Mouse (Mus musculus): ENCODE measurements at regions not wholly inside any gene's neighbourhood (a gene's known extent, or its start where the extent isn't known, plus 50 kb on each side); places are given as distances from the start of the nearest gene placed in this dataset.

- H3K4me1 ChIP-seq (ENCODE audit: control insufficient read depth, insufficient read depth, low read length) = peaks cover 8% of the 10 kb centered on the region
- no peak for ATAC-seq (ENCODE audit: low FRiP score, low TSS enrichment)
- no peaks in the 10 kb centered on the region for H3K27me3 ChIP-seq (ENCODE audit: control insufficient read depth, insufficient read depth, low read length)
- H3K36me3 ChIP-seq (ENCODE audit: control insufficient read depth, insufficient read depth, low read length) = no peaks in the 10 kb centered on the region
- no peaks in the 10 kb centered on the region; the same call in 1 of the 2 replicates for H3K9me3 ChIP-seq (ENCODE audit: control insufficient read depth, low read length)
- no peak overlapping the region for H3K4me2 ChIP-seq (replicated peaks; ENCODE audit: low read depth, low read length)
- no peak overlapping the region for H3K9ac ChIP-seq (ENCODE audit: low read depth, low read length)
- 54% methylated on average over 4 of the region's 4 CpGs for WGBS
- H3K4me3 ChIP-seq (ENCODE audit: low read length) = no peak overlapping the region
- no peak overlapping the region for H3K27ac ChIP-seq (ENCODE audit: low read depth, low read length)
These were observed 68.0 kb upstream of the Foxo1 start for GRCm38 (mm10) chr3:52200106-52200505.

- WGBS = 10% methylated on average over 24 of the region's 24 CpGs
- 0 out of 2 replicates have a peak overlapping the region, but pooled peaks have one; percentile 12 for H3K9ac ChIP-seq (ENCODE audit: low read depth, low read length)
- no peaks in the 10 kb centered on the region for H3K36me3 ChIP-seq (ENCODE audit: control insufficient read depth, insufficient read depth, low read length)
- H3K4me2 ChIP-seq (replicated peaks; ENCODE audit: low read depth, low read length) = peak overlapping the region; percentile 23
- H3K27me3 ChIP-seq (ENCODE audit: control insufficient read depth, insufficient read depth, low read length) = no peaks in the 10 kb centered on the region
- no peak overlapping the region; the same call in 1 of the 2 replicates for H3K27ac ChIP-seq (ENCODE audit: low read depth, low read length)
- H3K4me3 ChIP-seq (ENCODE audit: low read length) = peak overlapping the region; percentile 19
- H3K9me3 ChIP-seq (ENCODE audit: control insufficient read depth, low read length) = peaks cover 3% of the 10 kb centered on the region; the same call in 1 of the 2 replicates
- peak; percentile 90 for ATAC-seq (ENCODE audit: low FRiP score, low TSS enrichment)
- peaks cover 4% of the 10 kb centered on the region; the same call in 1 of the 2 replicates for H3K4me1 ChIP-seq (ENCODE audit: control insufficient read depth, insufficient read depth, low read length)
These were observed 57.4 kb upstream of the Foxo1 start for GRCm38 (mm10) chr3:52210556-52211302.

- Histone ChIP-seq H3K4me3 (ENCODE audit: low read length) (peak overlapping the region; percentile 19; the same call in 1 of the 2 replicates), H3K27me3 (ENCODE audit: control insufficient read depth, insufficient read depth, low read length) (no peaks in the 10 kb centered on the region), H3K9ac (ENCODE audit: low read depth, low read length) (0 out of 2 replicates have a peak overlapping the region, but pooled peaks have one; percentile 12), H3K4me1 (ENCODE audit: control insufficient read depth, insufficient read depth, low read length) (peaks cover 4% of the 10 kb centered on the region; the same call in 1 of the 2 replicates), H3K4me2 (replicated peaks; ENCODE audit: low read depth, low read length) (peak overlapping the region; percentile 23), H3K27ac (ENCODE audit: low read depth, low read length) (no peak overlapping the region), H3K36me3 (ENCODE audit: control insufficient read depth, insufficient read depth, low read length) (no peaks in the 10 kb centered on the region), H3K9me3 (ENCODE audit: control insufficient read depth, low read length) (no peaks in the 10 kb centered on the region)
- ATAC-seq (ENCODE audit: low FRiP score, low TSS enrichment) = peak; percentile 50; the same call in 1 of the 2 replicates
- 21% methylated on average over 6 of the region's 6 CpGs for WGBS
These were observed 56.8 kb upstream of the Foxo1 start for GRCm38 (mm10) chr3:52211303-52211695.

- Histone ChIP-seq H3K27me3 (ENCODE audit: control insufficient read depth, insufficient read depth, low read length) (no peaks in the 10 kb centered on the region), H3K36me3 (ENCODE audit: control insufficient read depth, insufficient read depth, low read length) (no peaks in the 10 kb centered on the region), H3K27ac (ENCODE audit: low read depth, low read length) (no peak overlapping the region), H3K4me1 (ENCODE audit: control insufficient read depth, insufficient read depth, low read length) (peaks cover 4% of the 10 kb centered on the region; the same call in 1 of the 2 replicates), H3K9ac (ENCODE audit: low read depth, low read length) (no peak overlapping the region), H3K9me3 (ENCODE audit: control insufficient read depth, low read length) (no peaks in the 10 kb centered on the region), H3K4me2 (replicated peaks; ENCODE audit: low read depth, low read length) (no peak overlapping the region), H3K4me3 (ENCODE audit: low read length) (no peak overlapping the region)
- WGBS = 94% methylated on average over 7 of the region's 7 CpGs
- no peak for ATAC-seq (ENCODE audit: low FRiP score, low TSS enrichment)
These were observed 54.0 kb upstream of the Foxo1 start for GRCm38 (mm10) chr3:52214114-52214513.

GRCm38 (mm10) chr3:52215083-52215482 lies 53.1 kb upstream of the Foxo1 start:
- Histone ChIP-seq H3K27me3 (ENCODE audit: control insufficient read depth, insufficient read depth, low read length) (no peaks in the 10 kb centered on the region), H3K36me3 (ENCODE audit: control insufficient read depth, insufficient read depth, low read length) (no peaks in the 10 kb centered on the region), H3K4me1 (ENCODE audit: control insufficient read depth, insufficient read depth, low read length) (peaks cover 4% of the 10 kb centered on the region; the same call in 1 of the 2 replicates), H3K9ac (ENCODE audit: low read depth, low read length) (no peak overlapping the region), H3K27ac (ENCODE audit: low read depth, low read length) (no peak overlapping the region), H3K4me3 (ENCODE audit: low read length) (no peak overlapping the region), H3K9me3 (ENCODE audit: control insufficient read depth, low read length) (no peaks in the 10 kb centered on the region), H3K4me2 (replicated peaks; ENCODE audit: low read depth, low read length) (no peak overlapping the region)
- 78% methylated on average over 9 of the region's 9 CpGs for WGBS
- no peak for ATAC-seq (ENCODE audit: low FRiP score, low TSS enrichment)

All from kidney, embryonic 14.5 days (tissue).